Mouse (Mus musculus) stomach, postnatal 0 days (tissue): ENCODE measurements around the gene Col4a4. TPM values are rescaled to one million over a fixed set of nuclear protein-coding genes. Genes with fewer than 3 reads are reported as not detected.

ENCODE experiments used
- ATAC-seq: fragments of 200-750 bp; cut with Nextera tagmentation; 2 replicates; pipeline ENCODE4 v1.8.0; 2017; ENCODE audit not compliant: low FRiP score, low TSS enrichment
- DNase-seq: peaks from one replicate; pipeline ENCODE4 v3.0.0-alpha.2; 2016; ENCODE audit warnings: low spot score
- H3K27ac ChIP-seq: fragments of 300-500 bp; sonication (generic); replicated peaks from 2 replicates; pipeline ENCODE4 v1.5.1; 2014; ENCODE audit warnings: mild to moderate bottlenecking, control low read depth
- H3K27me3 ChIP-seq: fragments of 300-500 bp; sonication (generic); 2 replicates; pipeline ENCODE4 v1.6.1; 2014; ENCODE audit warnings: low read length; ENCODE audit not compliant: control insufficient read depth, insufficient read depth
- H3K36me3 ChIP-seq: fragments of 300-500 bp; sonication (generic); 2 replicates; pipeline ENCODE4 v1.6.1; 2014; ENCODE audit warnings: low read length, mixed read lengths; ENCODE audit not compliant: control insufficient read depth, insufficient read depth
- H3K4me1 ChIP-seq: fragments of 300-500 bp; sonication (generic); replicated peaks from 2 replicates; pipeline ENCODE4 v1.6.1; 2014; ENCODE audit warnings: antibody characterized with exemption; ENCODE audit not compliant: control insufficient read depth, insufficient read depth
- H3K4me2 ChIP-seq: fragments of 300-500 bp; sonication (generic); replicated peaks from 2 replicates; pipeline ENCODE4 v1.6.1; 2014; ENCODE audit warnings: low read depth, mild to moderate bottlenecking, control low read depth, moderate library complexity
- H3K4me3 ChIP-seq: fragments of 300-500 bp; sonication (generic); 2 replicates; pipeline ENCODE4 v1.5.1; 2014; ENCODE audit warnings: low read depth, low read length, control low read depth
- H3K9ac ChIP-seq: fragments of 300-500 bp; sonication (generic); 2 replicates; pipeline ENCODE4 v1.6.1; 2014; ENCODE audit warnings: mild to moderate bottlenecking, low read length, control low read depth, mixed read lengths
- H3K9me3 ChIP-seq: fragments of 300-500 bp; sonication (generic); 2 replicates; pipeline ENCODE4 v1.6.1; 2016; ENCODE audit warnings: low read length; ENCODE audit not compliant: control insufficient read depth
- CTCF ChIP-seq: IDR thresholded peaks from 2 replicates; pipeline ENCODE4 v1.5.1; 2016; ENCODE audit warnings: antibody characterized with exemption, low read depth, mild to moderate bottlenecking, moderate library complexity
- EP300 ChIP-seq: optimal IDR thresholded peaks from 2 replicates; pipeline ENCODE3; 2016; ENCODE audit warnings: antibody characterized with exemption
- whole genome bisulfite sequencing: fragments of 180-500 bp; shearing (Covaris S2); extraction: QIAGEN DNeasy Blood & Tissue Kit; methylation state at CpG from one replicate; pipeline ENCODE4 v1.1.7; 2014; 5-methylcytosine and 5-hydroxymethylcytosine counted together
- polyA plus RNA-seq: library from polyadenylated mRNA; unstranded; fragments of >200 nt; fragmentation: Nextera tagmentation; extraction: Ambion mirVana; gene quantifications from 2 replicates; pipeline ENCODE4 v1.2.1, GENCODE M21; 2015

Gene Col4a4
- polyA plus RNA-seq, 1 experiment from 2014 or later = 0.61 TPM

- Histone ChIP-seq H3K4me2 (no peak overlapping the region), H3K27me3 (no peaks in the 10 kb centered on the region)
- no peak for DNase-seq
Observed at GRCm38 (mm10) chr1:82454031-82454430, 132.6 kb downstream of the Col4a4 start.

GRCm38 (mm10) chr1:82451927-82452651, 134.6 kb downstream of the Col4a4 start:
- H3K36me3 ChIP-seq = no peaks in the 10 kb centered on the region
- H3K9me3 ChIP-seq = no peaks in the 10 kb centered on the region
- 37% methylated on average over 6 of the region's 6 CpGs for WGBS
- ATAC-seq (no peak), DNase-seq (no peak)
- no peak overlapping the region for H3K27ac ChIP-seq
- no peak overlapping the region for H3K9ac ChIP-seq
- no peaks in the 10 kb centered on the region for H3K4me1 ChIP-seq
- H3K27me3 ChIP-seq = no peaks in the 10 kb centered on the region
- no peak for TF ChIP-seq EP300
- H3K4me3 ChIP-seq = no peak overlapping the region
- H3K4me2 ChIP-seq = no peak overlapping the region

More at GRCm38 (mm10) chr1:82454031-82454430, 132.6 kb downstream of the Col4a4 start:
- H3K9me3 ChIP-seq = no peaks in the 10 kb centered on the region
- no peaks in the 10 kb centered on the region for H3K36me3 ChIP-seq
- ATAC-seq = no peak
- no peak overlapping the region for H3K9ac ChIP-seq
- H3K27ac ChIP-seq = no peak overlapping the region
- H3K4me1 ChIP-seq = no peaks in the 10 kb centered on the region
- WGBS = 89% methylated on average over 3 of the region's 3 CpGs
- TF ChIP-seq CTCF = no peak
- no peak for TF ChIP-seq EP300
- no peak overlapping the region for H3K4me3 ChIP-seq

- Histone ChIP-seq H3K36me3 (no peaks in the 10 kb centered on the region), H3K27ac (no peak overlapping the region), H3K27me3 (no peaks in the 10 kb centered on the region), H3K4me2 (no peak overlapping the region), H3K9me3 (no peaks in the 10 kb centered on the region), H3K4me1 (no peaks in the 10 kb centered on the region), H3K9ac (no peak overlapping the region), H3K4me3 (no peak overlapping the region)
- ATAC-seq (no peak), DNase-seq (no peak)
- 87% methylated on average over 4 of the region's 4 CpGs for WGBS
- no peak for TF ChIP-seq EP300
- no peak for TF ChIP-seq CTCF
Observed at GRCm38 (mm10) chr1:82449851-82450250, 136.8 kb downstream of the Col4a4 start.

GRCm38 (mm10) chr1:82446049-82446448, 140.6 kb downstream of the Col4a4 start:
- TF ChIP-seq EP300 (no peak), CTCF (no peak)
- no peaks in the 10 kb centered on the region for H3K9me3 ChIP-seq
- DNase-seq (no peak), ATAC-seq (no peak)
- no peak overlapping the region for H3K27ac ChIP-seq
- H3K27me3 ChIP-seq = no peaks in the 10 kb centered on the region
- H3K4me3 ChIP-seq = no peak overlapping the region
- H3K36me3 ChIP-seq = no peaks in the 10 kb centered on the region
- no peak overlapping the region for H3K9ac ChIP-seq
- H3K4me2 ChIP-seq = no peak overlapping the region
- no peaks in the 10 kb centered on the region for H3K4me1 ChIP-seq
- 73% methylated on average over 7 of the region's 7 CpGs for WGBS

- no peak overlapping the region for H3K4me3 ChIP-seq
- 61% methylated on average over 4 of the region's 4 CpGs for WGBS
- H3K27me3 ChIP-seq = no peaks in the 10 kb centered on the region
- H3K4me1 ChIP-seq = no peaks in the 10 kb centered on the region
- ATAC-seq = no peak
- no peak overlapping the region for H3K27ac ChIP-seq
- no peak overlapping the region for H3K9ac ChIP-seq
- no peak for TF ChIP-seq EP300
- no peak for TF ChIP-seq CTCF
- H3K36me3 ChIP-seq = no peaks in the 10 kb centered on the region
- DNase-seq = no peak
- H3K4me2 ChIP-seq = no peak overlapping the region
- H3K9me3 ChIP-seq = no peaks in the 10 kb centered on the region
Observed at GRCm38 (mm10) chr1:82443517-82443916, 143.1 kb downstream of the Col4a4 start.

GRCm38 (mm10) chr1:82440123-82440522, 146.5 kb downstream of the Col4a4 start:
- TF ChIP-seq EP300 = no peak
- TF ChIP-seq CTCF = no peak
- 56% methylated on average over 1 of the region's 1 CpGs for WGBS
- Histone ChIP-seq H3K9ac (no peak overlapping the region), H3K27ac (no peak overlapping the region), H3K27me3 (no peaks in the 10 kb centered on the region), H3K36me3 (no peaks in the 10 kb centered on the region), H3K9me3 (no peaks in the 10 kb centered on the region), H3K4me1 (no peaks in the 10 kb centered on the region), H3K4me3 (no peak overlapping the region), H3K4me2 (no peak overlapping the region)
- ATAC-seq (no peak), DNase-seq (no peak)
